Mouse (Mus musculus) CH12.LX (cell line): Measurements from ENCODE around the gene Nphs2.

Source experiments
- CTCF ChIP-seq, 2 experiments: IDR thresholded peaks in 1 of 2; conservative IDR thresholded peaks in 1 of 2; 2 replicates each; pipeline ENCODE4 v1.5.1; 2011 to 2012; ENCODE audit warnings: low read depth in 2 of 2, low read length in 2 of 2, improper control_type of control experiment in 1 of 2, inconsistent platforms in 1 of 2, mild to moderate bottlenecking in 1 of 2, moderate library complexity in 1 of 2
- EP300 ChIP-seq: IDR thresholded peaks from 2 replicates; pipeline ENCODE4 v1.6.1; 2011; ENCODE audit warnings: low read length, improper control_type of control experiment
- POLR2A ChIP-seq: IDR thresholded peaks from 2 replicates; pipeline ENCODE4 v1.6.1; 2011; ENCODE audit warnings: low read depth, mild to moderate bottlenecking, improper control_type of control experiment, low read length
- TBP ChIP-seq: conservative IDR thresholded peaks from 2 replicates; pipeline ENCODE4 v1.6.1; 2011; ENCODE audit warnings: low read depth, low read length, improper control_type of control experiment
- TCF12 ChIP-seq: IDR thresholded peaks from 2 replicates; pipeline ENCODE4 v1.6.1; 2014; ENCODE audit warnings: low read depth, mild to moderate bottlenecking, inconsistent platforms, low read length, improper control_type of control experiment
- USF1 ChIP-seq: IDR thresholded peaks from 2 replicates; pipeline ENCODE4 v1.6.1; 2014; ENCODE audit warnings: low read depth, mild to moderate bottlenecking, inconsistent platforms, low read length, improper control_type of control experiment
- ZNF384 ChIP-seq: IDR thresholded peaks from 2 replicates; pipeline ENCODE4 v1.6.1; 2012; ENCODE audit warnings: low read depth, low read length, improper control_type of control experiment, inconsistent platforms

- TF ChIP-seq POLR2A (no peak), TBP (no peak), USF1 (no peak), EP300 (no peak), CTCF (conservative IDR thresholded peaks at IDR 0.05 in 1 of 2, IDR thresholded peaks at IDR 0.05 in 1 of 2; ENCODE audit: low read depth in 2 of 2, low read length in 2 of 2) (no peak), TCF12 (no peak), ZNF384 (no peak)
Observed at GRCm38 (mm10) chr1:156340847-156341246, 30.3 kb downstream of the Nphs2 start.
